Mouse (Mus musculus): Measurements from ENCODE around the gene Nup153. TPM values are rescaled to one million over a fixed set of nuclear protein-coding genes. Genes with fewer than 3 reads are reported as not detected.
A peak's percentile ranks its signal among the peaks of the same experiment; 100 is the strongest.

The Nup153 gene
- polyA plus RNA-seq, 1 experiment from 2014 or later = 39.3 TPM

- H3K4me2 ChIP-seq (replicated peaks) = no peak overlapping the region
- H3K36me3 ChIP-seq = peaks cover 30% of the 10 kb centered on the region
- H3K27ac ChIP-seq = no peak overlapping the region
- no peak overlapping the region for H3K4me3 ChIP-seq
- H3K4me1 ChIP-seq = peaks cover 4% of the 10 kb centered on the region; the same call in 1 of the 2 replicates
- 95% methylated on average over 1 of the region's 1 CpGs for WGBS
- ATAC-seq (ENCODE audit: low FRiP score, low read depth) = no peak
- no peaks in the 10 kb centered on the region for H3K27me3 ChIP-seq (replicated peaks)
- H3K9ac ChIP-seq = no peak overlapping the region
- no peaks in the 10 kb centered on the region for H3K9me3 ChIP-seq
Measured at GRCm38 (mm10) chr13:46695932-46696331, 31.8 kb downstream of the Nup153 start.

- Histone ChIP-seq H3K27ac (no peak overlapping the region), H3K9ac (no peak overlapping the region), H3K4me2 (replicated peaks) (no peak overlapping the region), H3K36me3 (peaks cover 36% of the 10 kb centered on the region), H3K4me3 (no peak overlapping the region), H3K4me1 (peaks cover 4% of the 10 kb centered on the region; the same call in 1 of the 2 replicates), H3K27me3 (replicated peaks) (no peaks in the 10 kb centered on the region), H3K9me3 (no peaks in the 10 kb centered on the region)
- WGBS = 54% methylated on average over 1 of the region's 1 CpGs
- ATAC-seq (ENCODE audit: low FRiP score, low read depth) = no peak
Measured at GRCm38 (mm10) chr13:46695296-46695908, 32.3 kb downstream of the Nup153 start.

- H3K4me3 ChIP-seq = no peak overlapping the region
- no peaks in the 10 kb centered on the region for H3K27me3 ChIP-seq (replicated peaks)
- peaks cover 4% of the 10 kb centered on the region; the same call in 1 of the 2 replicates for H3K4me1 ChIP-seq
- 87% methylated on average over 4 of the region's 4 CpGs for WGBS
- ATAC-seq (ENCODE audit: low FRiP score, low read depth) = no peak
- H3K9ac ChIP-seq = no peak overlapping the region
- H3K4me2 ChIP-seq (replicated peaks) = no peak overlapping the region
- H3K36me3 ChIP-seq = peaks cover 45% of the 10 kb centered on the region
- no peaks in the 10 kb centered on the region for H3K9me3 ChIP-seq
- no peak overlapping the region for H3K27ac ChIP-seq
Measured at GRCm38 (mm10) chr13:46690559-46691241, 37.0 kb downstream of the Nup153 start.

- H3K36me3 ChIP-seq = peaks cover 40% of the 10 kb centered on the region
- H3K4me1 ChIP-seq = no peaks in the 10 kb centered on the region
- WGBS = 98% methylated on average over 1 of the region's 1 CpGs
- no peaks in the 10 kb centered on the region for H3K27me3 ChIP-seq (replicated peaks)
- no peak overlapping the region for H3K4me2 ChIP-seq (replicated peaks)
- no peak overlapping the region for H3K4me3 ChIP-seq
- H3K27ac ChIP-seq = no peak overlapping the region
- ATAC-seq (ENCODE audit: low FRiP score, low read depth) = no peak
- H3K9ac ChIP-seq = no peak overlapping the region
- no peaks in the 10 kb centered on the region for H3K9me3 ChIP-seq
Measured at GRCm38 (mm10) chr13:46683370-46683769, 44.4 kb downstream of the Nup153 start.

- Histone ChIP-seq H3K4me3 (no peak overlapping the region), H3K9ac (no peak overlapping the region), H3K27ac (no peak overlapping the region), H3K27me3 (replicated peaks) (no peaks in the 10 kb centered on the region), H3K9me3 (no peaks in the 10 kb centered on the region), H3K4me2 (replicated peaks) (no peak overlapping the region), H3K36me3 (peaks cover 44% of the 10 kb centered on the region), H3K4me1 (no peaks in the 10 kb centered on the region)
- 87% methylated on average over 2 of the region's 2 CpGs for WGBS
- ATAC-seq (ENCODE audit: low FRiP score, low read depth) = no peak
Measured at GRCm38 (mm10) chr13:46682921-46683320, 44.8 kb downstream of the Nup153 start.

- H3K9ac ChIP-seq = no peak overlapping the region
- no peaks in the 10 kb centered on the region for H3K9me3 ChIP-seq
- peaks cover 50% of the 10 kb centered on the region for H3K36me3 ChIP-seq
- H3K4me1 ChIP-seq = no peaks in the 10 kb centered on the region
- ATAC-seq (ENCODE audit: low FRiP score, low read depth) = no peak
- no peaks in the 10 kb centered on the region for H3K27me3 ChIP-seq (replicated peaks)
- no peak overlapping the region for H3K4me3 ChIP-seq
- H3K4me2 ChIP-seq (replicated peaks) = no peak overlapping the region
- H3K27ac ChIP-seq = no peak overlapping the region
- 84% methylated on average over 4 of the region's 4 CpGs for WGBS
Measured at GRCm38 (mm10) chr13:46677721-46678120, 50.0 kb downstream of the Nup153 start.

GRCm38 (mm10) chr13:46674601-46675000, 53.1 kb downstream of the Nup153 start:
- no peak overlapping the region for H3K4me2 ChIP-seq (replicated peaks)
- ATAC-seq (ENCODE audit: low FRiP score, low read depth) = no peak
- no peaks in the 10 kb centered on the region for H3K9me3 ChIP-seq
- H3K4me1 ChIP-seq = peaks cover 7% of the 10 kb centered on the region
- WGBS = 89% methylated on average over 2 of the region's 2 CpGs
- no peak overlapping the region for H3K4me3 ChIP-seq
- H3K27ac ChIP-seq = no peak overlapping the region
- H3K27me3 ChIP-seq (replicated peaks) = no peaks in the 10 kb centered on the region
- no peak overlapping the region for H3K9ac ChIP-seq
- peaks cover 50% of the 10 kb centered on the region for H3K36me3 ChIP-seq

GRCm38 (mm10) chr13:46670514-46670913, 57.2 kb downstream of the Nup153 start:
- Histone ChIP-seq H3K27me3 (replicated peaks) (no peaks in the 10 kb centered on the region), H3K9me3 (no peaks in the 10 kb centered on the region), H3K36me3 (peaks cover 37% of the 10 kb centered on the region; the same call in 1 of the 2 replicates), H3K9ac (peak overlapping the region; percentile 94; the same call in 1 of the 2 replicates), H3K4me2 (replicated peaks) (peak overlapping the region; percentile 91), H3K4me1 (peaks cover 14% of the 10 kb centered on the region), H3K27ac (no peak overlapping the region), H3K4me3 (peak overlapping the region; percentile 95)
- WGBS = 70% methylated on average over 9 of the region's 9 CpGs
- no peak for ATAC-seq (ENCODE audit: low FRiP score, low read depth)

GRCm38 (mm10) chr13:46669620-46670271, 58.0 kb downstream of the Nup153 start:
- WGBS = under 1% methylated on average over 93 of the region's 96 CpGs
- ATAC-seq (ENCODE audit: low FRiP score, low read depth) = peak; percentile 71
- peak overlapping the region; percentile 94 for H3K9ac ChIP-seq
- peak overlapping the region; percentile 42 for H3K27ac ChIP-seq
- peaks cover 31% of the 10 kb centered on the region; the same call in 1 of the 2 replicates for H3K36me3 ChIP-seq
- peaks cover 14% of the 10 kb centered on the region for H3K4me1 ChIP-seq
- H3K9me3 ChIP-seq = no peaks in the 10 kb centered on the region
- H3K4me2 ChIP-seq (replicated peaks) = peak overlapping the region; percentile 91
- H3K4me3 ChIP-seq = peak overlapping the region; percentile 95
- H3K27me3 ChIP-seq (replicated peaks) = no peaks in the 10 kb centered on the region

GRCm38 (mm10) chr13:46669048-46669619, 58.6 kb downstream of the Nup153 start, which contains the start of gene Fam8a1:
Gene Fam8a1 (plus strand): TSS chr13:46669522.
- H3K4me3 ChIP-seq = peak within 1 kb of the TSS; percentile 95
- H3K27ac ChIP-seq = peak within 1 kb of the TSS; percentile 42
- H3K27me3 ChIP-seq (replicated peaks) = no peaks in the 10 kb centered on the region
- WGBS = under 1% methylated on average over 46 of the region's 46 CpGs
- peak; percentile 95 for ATAC-seq (ENCODE audit: low FRiP score, low read depth)
- no peaks in the 10 kb centered on the region for H3K9me3 ChIP-seq
- H3K9ac ChIP-seq = peak within 1 kb of the TSS; percentile 94
- H3K4me2 ChIP-seq (replicated peaks) = peak within 1 kb of the TSS; percentile 91
- peaks cover 14% of the 10 kb centered on the region for H3K4me1 ChIP-seq
- H3K36me3 ChIP-seq = peaks cover 26% of the 10 kb centered on the region; the same call in 1 of the 2 replicates

- Histone ChIP-seq H3K27ac (no peak overlapping the region), H3K4me2 (replicated peaks) (no peak overlapping the region), H3K9ac (no peak overlapping the region), H3K4me3 (no peak overlapping the region), H3K9me3 (no peaks in the 10 kb centered on the region), H3K27me3 (replicated peaks) (no peaks in the 10 kb centered on the region), H3K4me1 (peaks cover 2% of the 10 kb centered on the region; the same call in 1 of the 2 replicates), H3K36me3 (no peaks in the 10 kb centered on the region)
- no peak for ATAC-seq (ENCODE audit: low FRiP score, low read depth)
- WGBS = 42% methylated on average over 4 of the region's 4 CpGs
Measured at GRCm38 (mm10) chr13:46663461-46663964, 64.2 kb downstream of the Nup153 start.

- H3K9ac ChIP-seq = no peak overlapping the region
- no peaks in the 10 kb centered on the region for H3K27me3 ChIP-seq (replicated peaks)
- no peak overlapping the region for H3K27ac ChIP-seq
- no peak for ATAC-seq (ENCODE audit: low FRiP score, low read depth)
- WGBS = 92% methylated on average over 5 of the region's 5 CpGs
- no peak overlapping the region for H3K4me2 ChIP-seq (replicated peaks)
- H3K4me1 ChIP-seq = no peaks in the 10 kb centered on the region
- no peaks in the 10 kb centered on the region for H3K36me3 ChIP-seq
- no peaks in the 10 kb centered on the region for H3K9me3 ChIP-seq
- no peak overlapping the region for H3K4me3 ChIP-seq
Measured at GRCm38 (mm10) chr13:46659211-46659610, 68.5 kb downstream of the Nup153 start.
